Mouse (Mus musculus): ENCODE measurements around the gene S100a1. TPM values are rescaled to one million over a fixed set of nuclear protein-coding genes. Genes with fewer than 3 reads are reported as not detected.

The S100a1 gene
- polyA plus RNA-seq (2014; fragmentation: Illumina TruSeq; extraction: RNeasy Lipid Tissue Mini Kit (QIAGEN cat#74804); ENCODE audit: low read depth, low replicate concordance), result 54.6 TPM

GRCm38 (mm10) chr3:90513796-90514590 lies at the start of gene S100a1, which contains the start of gene S100a13:
Gene S100a1 (minus strand): TSS chr3:90514392.
Gene S100a13 (plus strand): TSS chr3:90514435.

DNA sequence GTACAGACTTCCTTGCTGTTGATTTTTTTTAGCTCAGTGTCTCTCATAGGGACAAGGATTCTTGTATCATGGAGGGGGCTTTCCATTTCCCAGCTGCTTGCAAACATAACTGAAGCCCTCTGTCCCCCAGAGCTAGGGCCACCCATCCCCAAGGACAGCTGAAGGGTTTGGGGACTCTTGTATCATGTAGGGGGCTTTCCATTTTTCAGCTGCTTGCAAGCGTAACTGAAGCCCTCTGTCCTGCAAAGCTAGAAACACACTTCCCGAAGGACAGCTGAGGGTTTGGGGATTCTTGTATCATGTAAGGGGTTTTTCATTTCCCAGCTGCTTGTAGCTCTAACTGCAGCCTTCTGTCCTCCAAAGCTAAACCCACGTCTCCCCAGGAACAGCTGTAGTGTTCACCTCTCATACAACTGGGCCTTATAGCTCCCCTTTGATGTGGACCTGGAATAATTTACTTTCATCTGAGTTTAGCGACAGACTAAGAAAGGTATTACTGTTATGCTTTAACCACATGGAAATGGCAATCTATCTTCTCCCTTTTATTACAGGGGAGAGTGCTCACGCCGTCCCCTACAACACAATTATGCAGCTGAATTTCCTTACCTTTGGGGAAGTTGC lies 45.9 kb upstream of the S100a1 start, which contains the start of gene S100a3:
S100a3 (plus strand) TSS at position 571 of the 621 bp plus-strand sequence.

DNA sequence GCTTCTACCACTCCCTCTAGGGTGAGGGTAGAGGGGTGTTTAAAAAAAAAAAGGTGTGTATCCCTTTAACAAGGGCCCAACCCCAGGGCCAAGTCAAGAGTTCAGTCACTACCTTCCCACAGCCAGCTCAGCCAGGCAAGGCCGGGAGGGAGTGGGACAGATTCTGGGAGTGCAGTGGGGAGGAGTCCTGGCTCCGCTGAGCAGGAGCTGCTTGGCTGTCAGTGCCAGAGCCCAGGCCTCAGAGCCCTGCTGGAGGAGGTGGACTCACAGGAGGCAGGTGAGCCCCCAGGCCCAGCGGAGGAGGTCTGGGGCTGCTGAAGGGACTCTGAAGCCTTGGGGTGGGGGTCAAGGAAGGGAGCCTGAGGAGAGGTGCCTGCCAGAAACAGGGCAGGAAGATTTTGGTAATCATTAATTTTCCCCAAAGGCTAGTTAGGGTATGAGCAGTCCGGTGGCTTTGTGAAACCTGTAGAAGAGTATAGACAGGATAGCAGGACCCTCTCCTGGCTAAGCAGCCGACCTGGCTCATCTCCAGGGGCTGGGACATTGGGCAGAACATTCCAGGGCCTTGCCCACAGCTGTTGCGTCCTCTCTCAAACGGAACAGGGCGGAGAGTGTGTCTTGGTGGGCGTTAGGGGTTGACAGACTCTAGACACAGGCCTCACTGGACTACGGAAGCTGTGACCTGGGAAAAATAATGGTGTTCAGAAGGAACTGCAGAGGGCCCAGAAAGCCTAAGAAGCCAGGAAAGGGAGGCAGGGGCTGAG lies 23.1 kb upstream of the S100a1 start, which contains the start of gene S100a16:
S100a16 (plus strand) TSS at position 114 of the 764 bp plus-strand sequence.

DNA sequence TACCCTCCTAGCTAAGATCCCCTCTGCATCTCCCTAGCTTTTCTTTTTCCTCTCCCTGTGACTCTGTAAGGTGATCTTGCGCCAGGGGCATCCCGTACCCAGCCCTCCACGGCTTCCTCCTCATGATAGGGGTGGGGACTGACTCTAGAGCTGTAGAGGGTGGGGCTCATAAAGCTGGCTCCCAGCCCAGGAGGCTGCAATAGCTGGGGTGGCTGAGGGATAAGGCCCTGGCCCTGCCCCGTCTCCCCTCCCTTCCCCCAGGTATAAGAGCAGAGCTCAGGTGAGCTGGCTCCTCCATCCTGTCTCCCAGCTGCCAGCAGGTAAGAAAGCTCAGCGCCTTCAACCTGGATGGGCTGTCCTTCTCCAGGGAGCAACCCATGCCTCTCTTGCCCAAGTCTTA lies 12.4 kb upstream of the S100a1 start, which contains the start of gene S100a14:
S100a14 (plus strand) TSS at position 277 of the 400 bp plus-strand sequence.

GRCm38 (mm10) chr3:90508950-90509746 lies 5.0 kb downstream of the S100a1 start, which contains the start of gene Chtop:
Gene Chtop (minus strand): TSS chr3:90509498.

GRCm38 (mm10) chr3:90490696-90491256 lies 23.4 kb downstream of the S100a1 start, which contains the start of gene Snapin:
Gene Snapin (minus strand): TSS chr3:90491033.

DNA sequence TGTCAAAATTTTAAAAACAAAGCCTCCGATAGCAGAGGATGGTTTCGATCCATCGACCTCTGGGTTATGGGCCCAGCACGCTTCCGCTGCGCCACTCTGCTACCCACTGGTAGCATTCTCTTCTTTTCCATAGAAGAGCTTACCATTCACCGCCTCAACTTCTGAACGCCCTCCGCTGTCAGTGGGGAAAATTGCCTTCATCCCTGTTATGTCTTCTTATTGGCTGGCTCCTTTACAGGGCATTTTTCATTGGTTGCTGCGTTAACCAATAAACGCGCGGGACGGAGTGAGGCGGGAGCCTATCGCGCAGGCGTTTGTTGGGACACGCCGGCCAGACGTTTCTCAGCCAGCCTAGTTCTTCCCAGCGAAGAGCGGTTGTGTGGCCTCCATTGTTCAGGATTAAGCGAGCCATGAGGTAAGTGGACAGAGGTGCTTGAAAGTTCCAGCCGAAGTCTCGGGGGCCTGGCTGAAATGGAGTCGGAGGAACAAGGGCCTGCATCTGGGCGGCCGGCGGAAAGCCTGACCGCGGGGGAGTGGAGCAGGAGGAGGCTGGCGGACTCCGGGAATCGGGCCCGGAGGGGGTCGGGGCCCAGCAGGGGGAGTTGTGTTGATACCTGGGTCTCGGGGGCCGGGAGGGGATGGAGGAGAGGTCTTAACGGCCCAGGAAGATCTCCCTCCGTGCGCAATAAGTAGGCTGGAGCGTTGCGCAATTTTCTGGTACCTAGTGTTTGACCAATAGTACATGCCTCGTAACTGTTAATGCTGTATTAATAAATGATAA lies 38.2 kb downstream of the S100a1 start, which contains the start of gene Ilf2:
Ilf2 (plus strand) TSS at position 296 of the 781 bp plus-strand sequence.

DNA sequence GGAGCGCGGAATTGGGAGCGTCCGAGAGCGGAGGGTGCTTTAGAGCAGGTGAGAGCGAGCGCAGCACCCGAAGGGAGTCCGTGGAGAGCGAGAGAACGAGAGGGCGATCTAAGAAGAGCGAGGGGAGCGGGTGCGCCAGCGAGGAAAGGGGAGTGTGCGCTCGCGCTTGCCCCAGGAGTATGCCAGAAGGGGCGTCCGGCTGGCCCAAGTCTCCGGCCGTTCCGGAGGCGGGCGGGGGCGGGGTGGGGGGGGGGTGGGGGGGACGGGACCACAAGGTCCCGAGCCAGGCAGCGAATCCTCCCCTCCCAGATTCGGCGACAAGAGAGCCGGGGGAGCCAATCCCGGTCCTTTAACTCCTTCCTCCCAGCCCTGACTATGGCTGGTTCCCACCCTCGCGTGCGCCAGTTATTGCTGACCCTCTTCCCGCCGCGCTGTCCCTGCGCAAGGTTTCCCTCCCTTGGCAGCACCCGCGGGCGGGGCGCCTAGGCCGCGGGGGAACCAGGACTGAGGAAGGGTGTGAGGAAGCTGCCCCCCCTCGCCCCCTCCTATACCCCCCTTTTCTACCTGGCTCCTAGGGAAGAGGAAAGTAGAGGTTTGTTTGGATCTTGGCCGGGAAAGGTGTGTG lies 48.4 kb downstream of the S100a1 start, which contains the start of gene Npr1:
Npr1 (minus strand) TSS at position 181 of the 625 bp plus-strand sequence.

Other genes starting within 250 kb of the S100a1 start
- gene Dennd4b, start 249.2 kb downstream of the S100a1 start, polyA plus RNA-seq (2014; fragmentation: Illumina TruSeq; extraction: RNeasy Lipid Tissue Mini Kit (QIAGEN cat#74804); ENCODE audit: low read depth, low replicate concordance), result 0.99 TPM
- gene Gatad2b, start 221.2 kb downstream of the S100a1 start, polyA plus RNA-seq (2014; fragmentation: Illumina TruSeq; extraction: RNeasy Lipid Tissue Mini Kit (QIAGEN cat#74804); ENCODE audit: low read depth, low replicate concordance), result 58.7 TPM
- gene Slc27a3, start 124.5 kb downstream of the S100a1 start, polyA plus RNA-seq (2014; fragmentation: Illumina TruSeq; extraction: RNeasy Lipid Tissue Mini Kit (QIAGEN cat#74804); ENCODE audit: low read depth, low replicate concordance), result 1.7 TPM
- gene Ints3, start 80.8 kb downstream of the S100a1 start, polyA plus RNA-seq (2014; fragmentation: Illumina TruSeq; extraction: RNeasy Lipid Tissue Mini Kit (QIAGEN cat#74804); ENCODE audit: low read depth, low replicate concordance), result 32.7 TPM
- 159 TPM for gene Npr1, start 48.5 kb downstream of the S100a1 start, polyA plus RNA-seq (2014; fragmentation: Illumina TruSeq; extraction: RNeasy Lipid Tissue Mini Kit (QIAGEN cat#74804); ENCODE audit: low read depth, low replicate concordance)
- 73.4 TPM for gene Ilf2, start 38.3 kb downstream of the S100a1 start, polyA plus RNA-seq (2014; fragmentation: Illumina TruSeq; extraction: RNeasy Lipid Tissue Mini Kit (QIAGEN cat#74804); ENCODE audit: low read depth, low replicate concordance)
- 156 TPM for gene Snapin, start 23.4 kb downstream of the S100a1 start, polyA plus RNA-seq (2014; fragmentation: Illumina TruSeq; extraction: RNeasy Lipid Tissue Mini Kit (QIAGEN cat#74804); ENCODE audit: low read depth, low replicate concordance)
- gene Chtop, start 4.9 kb downstream of the S100a1 start, polyA plus RNA-seq (2014; fragmentation: Illumina TruSeq; extraction: RNeasy Lipid Tissue Mini Kit (QIAGEN cat#74804); ENCODE audit: low read depth, low replicate concordance), result 164 TPM
- gene S100a13, start within 50 bp of the S100a1 start, polyA plus RNA-seq (2014; fragmentation: Illumina TruSeq; extraction: RNeasy Lipid Tissue Mini Kit (QIAGEN cat#74804); ENCODE audit: low read depth, low replicate concordance), result 14.9 TPM
- not detected for gene S100a14, start 12.5 kb upstream of the S100a1 start, polyA plus RNA-seq (2014; fragmentation: Illumina TruSeq; extraction: RNeasy Lipid Tissue Mini Kit (QIAGEN cat#74804); ENCODE audit: low read depth, low replicate concordance)
- gene S100a16, start 22.9 kb upstream of the S100a1 start, polyA plus RNA-seq (2014; fragmentation: Illumina TruSeq; extraction: RNeasy Lipid Tissue Mini Kit (QIAGEN cat#74804); ENCODE audit: low read depth, low replicate concordance), result 41.3 TPM
- gene S100a3, start 46.2 kb upstream of the S100a1 start, polyA plus RNA-seq (2014; fragmentation: Illumina TruSeq; extraction: RNeasy Lipid Tissue Mini Kit (QIAGEN cat#74804); ENCODE audit: low read depth, low replicate concordance), result not detected
- gene S100a2, start 75.9 kb upstream of the S100a1 start, polyA plus RNA-seq (2014; fragmentation: Illumina TruSeq; extraction: RNeasy Lipid Tissue Mini Kit (QIAGEN cat#74804); ENCODE audit: low read depth, low replicate concordance), result not detected
- gene Gm42674, start 87.5 kb upstream of the S100a1 start, polyA plus RNA-seq (2014; fragmentation: Illumina TruSeq; extraction: RNeasy Lipid Tissue Mini Kit (QIAGEN cat#74804); ENCODE audit: low read depth, low replicate concordance), result not detected
- gene S100a4, start 89.4 kb upstream of the S100a1 start, polyA plus RNA-seq (2014; fragmentation: Illumina TruSeq; extraction: RNeasy Lipid Tissue Mini Kit (QIAGEN cat#74804); ENCODE audit: low read depth, low replicate concordance), result 5.6 TPM
- not detected for gene S100a5, start 94.1 kb upstream of the S100a1 start, polyA plus RNA-seq (2014; fragmentation: Illumina TruSeq; extraction: RNeasy Lipid Tissue Mini Kit (QIAGEN cat#74804); ENCODE audit: low read depth, low replicate concordance)
- 20.2 TPM for gene S100a6, start 98.5 kb upstream of the S100a1 start, polyA plus RNA-seq (2014; fragmentation: Illumina TruSeq; extraction: RNeasy Lipid Tissue Mini Kit (QIAGEN cat#74804); ENCODE audit: low read depth, low replicate concordance)
- 0.47 TPM for gene S100a7a, start 139.6 kb upstream of the S100a1 start, polyA plus RNA-seq (2014; fragmentation: Illumina TruSeq; extraction: RNeasy Lipid Tissue Mini Kit (QIAGEN cat#74804); ENCODE audit: low read depth, low replicate concordance)
- 4.1 TPM for gene S100a8, start 154.6 kb upstream of the S100a1 start, polyA plus RNA-seq (2014; fragmentation: Illumina TruSeq; extraction: RNeasy Lipid Tissue Mini Kit (QIAGEN cat#74804); ENCODE audit: low read depth, low replicate concordance)
- gene S100a9, start 181.3 kb upstream of the S100a1 start, polyA plus RNA-seq (2014; fragmentation: Illumina TruSeq; extraction: RNeasy Lipid Tissue Mini Kit (QIAGEN cat#74804); ENCODE audit: low read depth, low replicate concordance), result not detected
- gene Pglyrp4, start 212.5 kb upstream of the S100a1 start, polyA plus RNA-seq (2014; fragmentation: Illumina TruSeq; extraction: RNeasy Lipid Tissue Mini Kit (QIAGEN cat#74804); ENCODE audit: low read depth, low replicate concordance), result not detected